Mouse (Mus musculus): ENCODE results near the gene Smim7. TPM values are rescaled to one million over a fixed set of nuclear protein-coding genes. Genes with fewer than 3 reads are reported as not detected.

The Smim7 gene
- polyA plus RNA-seq (2014; fragmentation: Illumina TruSeq; extraction: RNeasy Lipid Tissue Mini Kit (QIAGEN cat#74804); ENCODE audit: low read depth, low replicate concordance) = 84.6 TPM

DNA sequence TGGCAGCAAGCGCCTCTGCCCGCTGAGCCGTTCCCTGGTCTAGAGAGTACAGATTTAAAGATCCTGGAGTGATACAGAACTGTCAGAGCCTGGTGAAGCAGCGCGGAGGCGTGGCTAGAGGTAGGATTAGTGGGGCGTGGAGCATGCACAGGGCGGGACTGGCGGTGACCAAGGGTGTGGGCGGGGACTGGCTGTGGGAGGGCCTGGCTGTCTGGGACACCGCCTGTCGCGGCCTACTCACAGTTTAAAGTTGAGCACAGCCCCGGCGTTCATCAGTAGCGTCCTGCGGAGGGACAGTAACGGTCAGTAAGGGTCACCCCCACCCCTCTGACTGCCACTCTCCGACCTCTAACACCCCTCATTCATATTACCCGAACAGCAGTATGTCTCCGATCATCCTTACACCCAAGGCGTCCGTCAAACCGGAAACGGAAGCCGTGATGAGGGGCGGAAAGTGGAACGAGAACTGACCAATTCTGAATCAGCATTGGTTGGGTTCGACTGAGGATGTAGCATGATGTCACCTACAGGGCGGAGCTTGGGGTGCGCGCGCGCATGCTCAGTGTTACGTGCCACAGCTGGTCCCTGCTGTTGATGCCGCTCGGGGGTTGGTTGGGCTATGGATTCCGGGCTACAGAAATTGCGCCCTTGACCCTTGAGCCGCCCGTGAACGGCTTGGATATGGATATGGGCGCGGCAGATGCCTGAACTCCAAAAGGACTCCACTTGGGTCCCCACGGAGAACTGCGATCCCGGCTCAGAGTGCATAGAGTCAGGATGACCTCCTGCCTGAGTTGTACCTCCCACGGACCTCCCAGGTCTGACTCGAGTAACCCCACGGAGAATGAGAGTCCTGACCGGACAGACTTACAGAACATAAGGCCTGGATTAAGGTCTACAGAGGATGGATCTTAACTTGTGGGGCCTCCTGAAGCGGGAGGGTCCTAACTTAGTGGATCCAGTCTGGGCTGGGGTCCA, at the start of gene Smim7:
Smim7 (minus strand) TSS at position 456 of the 978 bp plus-strand sequence.

DNA sequence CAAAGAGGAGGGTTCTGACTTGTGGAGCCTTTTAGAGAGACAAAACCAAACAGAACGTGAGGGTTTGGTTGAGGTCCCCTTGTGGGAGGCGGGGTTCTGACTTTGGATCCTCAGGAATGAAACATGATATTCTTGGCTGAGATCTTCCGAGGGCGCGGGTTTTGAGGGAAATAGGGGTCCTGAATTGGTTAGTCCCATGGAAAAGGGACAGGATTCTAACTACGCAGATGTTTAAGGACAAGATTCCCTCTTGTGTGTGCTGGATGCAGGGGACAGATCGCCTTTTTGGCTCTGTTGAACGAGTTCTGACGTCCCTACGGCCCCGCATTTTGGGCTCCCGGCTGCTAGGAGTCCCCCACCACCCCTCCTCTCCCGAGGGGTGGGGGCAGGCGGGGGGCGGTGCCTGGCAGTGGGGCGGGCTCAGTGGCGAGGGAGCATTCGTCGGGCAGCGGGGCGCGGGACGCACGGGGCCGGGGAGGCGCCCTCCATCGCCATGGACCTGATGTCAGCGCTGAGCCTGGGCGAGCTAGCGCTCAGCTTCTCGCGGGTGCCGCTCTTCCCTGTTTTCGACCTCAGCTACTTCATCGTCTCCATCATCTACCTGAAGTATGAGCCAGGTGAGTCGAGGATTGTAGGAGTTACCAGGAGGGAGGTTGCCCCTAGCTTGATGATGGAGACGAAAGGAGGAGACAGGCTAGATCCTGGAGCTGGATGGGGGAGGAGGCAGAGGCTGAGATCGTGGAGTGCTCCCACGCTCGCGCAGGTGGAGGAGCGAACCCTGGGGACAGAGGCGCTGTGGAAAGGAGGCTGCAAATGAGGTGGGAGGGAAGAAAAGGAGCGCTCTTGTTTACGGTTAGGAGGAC, 954 bp upstream of the Smim7 start, which contains the start of gene Tmem38a:
Tmem38a (plus strand) TSS at position 445 of the 863 bp plus-strand sequence.

GRCm38 (mm10) chr8:72547802-72548643, 22.9 kb downstream of the Smim7 start, which contains the start of gene Med26:
TSS of gene Med26 (minus strand) at chr8:72548270.

Other genes with a start within 250 kb of the Smim7 start
- gene Eps15l1, start 149.6 kb downstream of the Smim7 start, polyA plus RNA-seq (2014; fragmentation: Illumina TruSeq; extraction: RNeasy Lipid Tissue Mini Kit (QIAGEN cat#74804); ENCODE audit: low read depth, low replicate concordance) = 48.7 TPM
- 5.5 TPM for gene Calr3, start 127.2 kb downstream of the Smim7 start, polyA plus RNA-seq (2014; fragmentation: Illumina TruSeq; extraction: RNeasy Lipid Tissue Mini Kit (QIAGEN cat#74804); ENCODE audit: low read depth, low replicate concordance)
- 9.1 TPM for gene 1700030K09Rik, start 127.2 kb downstream of the Smim7 start, polyA plus RNA-seq (2014; fragmentation: Illumina TruSeq; extraction: RNeasy Lipid Tissue Mini Kit (QIAGEN cat#74804); ENCODE audit: low read depth, low replicate concordance)
- 32.8 TPM for gene Cherp, start 95.9 kb downstream of the Smim7 start, polyA plus RNA-seq (2014; fragmentation: Illumina TruSeq; extraction: RNeasy Lipid Tissue Mini Kit (QIAGEN cat#74804); ENCODE audit: low read depth, low replicate concordance)
- gene Slc35e1, start 78.5 kb downstream of the Smim7 start, polyA plus RNA-seq (2014; fragmentation: Illumina TruSeq; extraction: RNeasy Lipid Tissue Mini Kit (QIAGEN cat#74804); ENCODE audit: low read depth, low replicate concordance) = 32.6 TPM
- gene Med26, start 22.8 kb downstream of the Smim7 start, polyA plus RNA-seq (2014; fragmentation: Illumina TruSeq; extraction: RNeasy Lipid Tissue Mini Kit (QIAGEN cat#74804); ENCODE audit: low read depth, low replicate concordance) = 7.0 TPM
- 7.0 TPM for gene Tmem38a, start 967 bp upstream of the Smim7 start, polyA plus RNA-seq (2014; fragmentation: Illumina TruSeq; extraction: RNeasy Lipid Tissue Mini Kit (QIAGEN cat#74804); ENCODE audit: low read depth, low replicate concordance)
- gene Nwd1, start 75.6 kb upstream of the Smim7 start, polyA plus RNA-seq (2014; fragmentation: Illumina TruSeq; extraction: RNeasy Lipid Tissue Mini Kit (QIAGEN cat#74804); ENCODE audit: low read depth, low replicate concordance) = 6.6 TPM
- 358 TPM for gene Sin3b, start 152.2 kb upstream of the Smim7 start, polyA plus RNA-seq (2014; fragmentation: Illumina TruSeq; extraction: RNeasy Lipid Tissue Mini Kit (QIAGEN cat#74804); ENCODE audit: low read depth, low replicate concordance)
- gene F2rl3, start 190.8 kb upstream of the Smim7 start, polyA plus RNA-seq (2014; fragmentation: Illumina TruSeq; extraction: RNeasy Lipid Tissue Mini Kit (QIAGEN cat#74804); ENCODE audit: low read depth, low replicate concordance) = 0.57 TPM

All from adipose tissue, adult 10 weeks (tissue).